Mouse (Mus musculus) hindbrain, embryonic 13.5 days (tissue): ENCODE measurements at regions not wholly inside any gene's neighbourhood (a gene's known extent, or its start where the extent isn't known, plus 50 kb on each side); places are given as distances from the start of the nearest gene placed in this dataset.

Experiments used
- ATAC-seq: fragments of 200-750 bp; cut with Nextera tagmentation; 2 replicates; pipeline ENCODE4 v1.8.0; 2017; ENCODE audit warnings: moderate TSS enrichment; ENCODE audit not compliant: low FRiP score
- H3K27ac ChIP-seq: fragments of 300-500 bp; sonication (generic); 2 replicates; pipeline ENCODE4 v1.5.1; 2015; ENCODE audit warnings: inconsistent platforms, mild to moderate bottlenecking, moderate library complexity
- H3K27me3 ChIP-seq: fragments of 300-500 bp; sonication (generic); 2 replicates; pipeline ENCODE4 v1.6.1; 2015; ENCODE audit warnings: mild to moderate bottlenecking, inconsistent platforms
- H3K36me3 ChIP-seq: fragments of 300-500 bp; sonication (generic); 2 replicates; pipeline ENCODE4 v1.6.1; 2015; ENCODE audit warnings: mild to moderate bottlenecking, inconsistent platforms
- H3K4me1 ChIP-seq: fragments of 300-500 bp; sonication (generic); replicated peaks from 2 replicates; pipeline ENCODE4 v1.6.1; 2015; ENCODE audit warnings: inconsistent platforms
- H3K4me2 ChIP-seq: fragments of 300-500 bp; sonication (generic); 2 replicates; pipeline ENCODE4 v1.6.1; 2015; ENCODE audit warnings: inconsistent platforms, mild to moderate bottlenecking, moderate library complexity
- H3K4me3 ChIP-seq: fragments of 300-500 bp; sonication (generic); 2 replicates; pipeline ENCODE4 v1.5.1; 2015; ENCODE audit warnings: mild to moderate bottlenecking, inconsistent platforms
- H3K9ac ChIP-seq: fragments of 300-500 bp; sonication (generic); 2 replicates; pipeline ENCODE4 v1.6.1; 2015; ENCODE audit warnings: mild to moderate bottlenecking, inconsistent platforms
- H3K9me3 ChIP-seq: fragments of 300-500 bp; sonication (generic); 2 replicates; pipeline ENCODE4 v1.6.1; 2016; ENCODE audit warnings: inconsistent platforms
- WGBS: fragments of 180-500 bp; shearing (Covaris S2); methylation state at CpG from one replicate; pipeline ENCODE4 v1.1.7; 2015; 5-methylcytosine and 5-hydroxymethylcytosine counted together

GRCm38 (mm10) chr14:67626181-67626580, 1617.2 kb upstream of the Gulo start:
- no peaks in the 10 kb centered on the region for H3K36me3 ChIP-seq
- ATAC-seq: no peak
- H3K4me3 ChIP-seq: no peak overlapping the region
- H3K4me2 ChIP-seq: no peak overlapping the region
- no peak overlapping the region for H3K9ac ChIP-seq
- no peak overlapping the region for H3K27ac ChIP-seq
- 92% methylated on average over 8 of the region's 8 CpGs for WGBS
- 0 out of 2 replicates have a peak, but pooled peaks cover 3% of the 10 kb centered on the region for H3K27me3 ChIP-seq
- H3K4me1 ChIP-seq: no peaks in the 10 kb centered on the region
- no peaks in the 10 kb centered on the region for H3K9me3 ChIP-seq

DNA sequence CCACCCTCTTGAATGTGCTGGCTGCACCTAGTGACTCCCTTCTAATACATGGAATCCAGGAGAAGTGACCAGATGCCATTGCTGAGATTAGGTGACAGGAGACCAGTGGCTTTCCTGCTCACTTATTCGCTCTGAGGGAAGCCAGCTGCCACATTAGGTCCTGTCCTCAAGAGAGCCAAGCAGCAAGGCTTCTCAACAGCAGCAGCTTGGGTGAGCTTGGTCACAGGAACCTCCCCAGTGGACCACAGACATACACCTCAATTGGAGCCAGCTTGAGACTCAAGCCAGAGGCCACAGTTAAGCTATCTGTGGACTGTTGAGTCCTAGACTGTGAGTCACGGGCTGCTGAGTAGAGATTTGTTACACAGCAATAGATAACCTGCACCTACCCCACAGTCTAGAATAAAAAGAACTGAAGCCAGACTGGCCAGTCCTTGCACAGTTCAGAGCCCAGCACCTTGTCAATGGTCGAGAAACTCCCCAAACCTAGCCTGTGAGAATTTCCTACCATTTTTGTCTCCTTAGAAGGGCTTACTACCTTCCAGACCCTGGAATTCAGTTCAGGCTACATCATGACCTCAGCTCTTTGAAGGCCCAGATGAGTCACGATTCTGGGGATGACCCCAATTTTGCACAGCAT, 1615.0 kb upstream of the Gulo start:
- Histone ChIP-seq H3K9me3 (no peaks in the 10 kb centered on the region), H3K4me2 (no peak overlapping the region), H3K27ac (no peak overlapping the region), H3K36me3 (no peaks in the 10 kb centered on the region), H3K4me1 (no peaks in the 10 kb centered on the region), H3K4me3 (no peak overlapping the region), H3K9ac (no peak overlapping the region), H3K27me3 (peaks cover 3% of the 10 kb centered on the region; the same call in 1 of the 2 replicates)
- ATAC-seq: no peak
- WGBS: 78% methylated on average over 4 of the region's 4 CpGs

DNA sequence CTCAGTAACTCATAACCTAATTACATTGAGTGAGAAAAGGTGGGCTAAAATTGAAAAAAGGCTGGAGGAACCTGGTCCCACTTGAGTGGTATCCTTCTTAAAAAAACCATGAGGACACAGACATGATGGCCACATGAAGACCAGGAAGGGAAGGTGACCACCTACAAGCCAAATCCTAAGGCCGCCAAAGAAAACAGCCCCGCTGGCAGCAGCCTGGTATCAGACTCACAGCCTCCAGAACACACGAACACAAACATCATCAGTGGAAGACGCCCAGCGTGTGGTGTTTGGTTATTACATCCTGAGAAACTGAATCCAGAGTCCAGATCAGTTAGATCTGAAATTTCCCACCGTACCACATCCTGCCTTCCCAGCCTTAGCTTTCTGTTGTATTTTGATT, 1613.9 kb upstream of the Gulo start:
- no peak for ATAC-seq
- 91% methylated on average over 6 of the region's 6 CpGs for WGBS
- H3K27ac ChIP-seq: no peak overlapping the region

GRCm38 (mm10) chr14:67621486-67621885, 1612.5 kb upstream of the Gulo start:
- Histone ChIP-seq H3K27me3 (peaks cover 3% of the 10 kb centered on the region; the same call in 1 of the 2 replicates), H3K4me3 (no peak overlapping the region), H3K9ac (no peak overlapping the region), H3K4me2 (no peak overlapping the region), H3K9me3 (no peaks in the 10 kb centered on the region), H3K4me1 (peaks cover 5% of the 10 kb centered on the region; the same call in 1 of the 2 replicates), H3K36me3 (no peaks in the 10 kb centered on the region), H3K27ac (no peak overlapping the region)
- no peak for ATAC-seq
- 86% methylated on average over 2 of the region's 2 CpGs for WGBS

More for the DNA sequence above, 1613.9 kb upstream of the Gulo start:
- H3K27me3 ChIP-seq: peaks cover 3% of the 10 kb centered on the region; the same call in 1 of the 2 replicates
- H3K9ac ChIP-seq: no peak overlapping the region
- no peaks in the 10 kb centered on the region for H3K36me3 ChIP-seq
- H3K4me1 ChIP-seq: no peaks in the 10 kb centered on the region
- H3K4me2 ChIP-seq: no peak overlapping the region
- no peaks in the 10 kb centered on the region for H3K9me3 ChIP-seq
- no peak overlapping the region for H3K4me3 ChIP-seq

- Histone ChIP-seq H3K4me2 (no peak overlapping the region), H3K4me3 (no peak overlapping the region), H3K4me1 (peaks cover 6% of the 10 kb centered on the region; the same call in 1 of the 2 replicates), H3K27me3 (peaks cover 3% of the 10 kb centered on the region; the same call in 1 of the 2 replicates), H3K36me3 (no peaks in the 10 kb centered on the region), H3K27ac (no peak overlapping the region), H3K9ac (no peak overlapping the region), H3K9me3 (no peaks in the 10 kb centered on the region)
- 50% methylated on average over 4 of the region's 4 CpGs for WGBS
- ATAC-seq: no peak
These were observed 1612.0 kb upstream of the Gulo start for GRCm38 (mm10) chr14:67620854-67621476.

DNA sequence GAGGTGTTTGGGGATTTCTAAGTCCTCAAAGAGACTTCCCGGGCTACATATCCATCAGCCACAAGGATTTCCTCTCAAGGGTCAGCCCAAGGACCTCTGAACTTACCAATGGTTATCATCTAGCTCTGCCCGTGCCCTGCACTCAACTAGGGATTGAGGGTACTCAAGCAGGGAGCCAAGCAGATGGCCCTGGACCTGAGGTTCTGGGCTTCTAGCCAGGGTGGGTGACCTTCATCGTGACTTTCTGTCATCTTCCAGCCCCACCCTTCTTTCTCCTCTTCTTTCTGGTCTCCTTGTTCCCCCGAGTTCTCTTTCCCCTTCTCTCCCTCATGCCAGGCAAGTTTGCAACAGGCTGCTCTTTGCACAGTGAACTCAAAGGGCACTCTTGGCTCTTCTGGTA, 1610.6 kb upstream of the Gulo start:
- ATAC-seq: no peak
- Histone ChIP-seq H3K36me3 (no peaks in the 10 kb centered on the region), H3K9me3 (no peaks in the 10 kb centered on the region), H3K9ac (no peak overlapping the region), H3K27ac (no peak overlapping the region), H3K4me1 (peaks cover 11% of the 10 kb centered on the region), H3K4me3 (no peak overlapping the region), H3K27me3 (peaks cover 3% of the 10 kb centered on the region), H3K4me2 (no peak overlapping the region)
- 83% methylated on average over 4 of the region's 4 CpGs for WGBS

DNA sequence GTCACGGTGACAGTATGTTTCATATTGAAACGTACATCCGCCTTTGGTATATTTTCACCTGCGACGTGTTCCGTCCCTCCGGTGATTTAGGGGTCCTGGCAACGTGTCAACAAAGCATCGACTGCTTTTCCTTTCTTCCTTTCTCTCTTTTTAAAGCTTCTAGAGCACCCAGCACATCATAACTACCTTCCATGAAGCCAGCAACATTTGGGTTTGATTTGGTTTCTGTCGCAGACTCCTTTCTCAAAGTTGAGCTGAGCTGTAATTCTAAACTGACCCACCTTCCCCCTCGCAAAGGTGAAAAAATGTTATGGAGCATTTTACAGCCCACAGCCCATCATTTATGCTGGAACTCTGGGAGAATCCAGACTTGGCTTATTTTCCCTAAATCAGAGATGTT, 1605.4 kb upstream of the Gulo start:
- Histone ChIP-seq H3K36me3 (no peaks in the 10 kb centered on the region), H3K9ac (no peak overlapping the region), H3K27me3 (peaks cover 7% of the 10 kb centered on the region), H3K4me1 (peaks cover 35% of the 10 kb centered on the region), H3K9me3 (no peaks in the 10 kb centered on the region), H3K4me2 (no peak overlapping the region), H3K4me3 (no peak overlapping the region), H3K27ac (no peak overlapping the region)
- WGBS: 87% methylated on average over 11 of the region's 11 CpGs
- no peak for ATAC-seq

DNA sequence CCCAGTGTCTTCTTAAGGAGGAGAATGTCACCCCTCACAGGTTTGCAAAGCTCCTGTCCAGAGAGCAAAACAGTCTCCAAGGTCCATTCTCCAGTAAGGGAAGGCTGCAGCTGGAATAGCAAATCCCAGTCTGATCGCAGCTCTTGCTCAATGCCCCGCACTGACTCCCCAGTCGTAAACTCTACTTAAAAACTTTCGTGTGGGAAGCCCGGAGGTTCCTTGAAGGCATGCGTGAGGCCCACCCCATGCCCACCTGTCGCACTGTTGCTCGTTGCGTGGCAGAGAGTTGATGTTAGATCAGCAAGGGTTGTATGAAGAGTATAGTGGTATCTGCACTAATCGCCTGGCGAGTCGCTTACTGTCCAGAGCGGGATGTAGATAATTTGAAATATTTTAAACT, 1604.7 kb upstream of the Gulo start:
- 0 out of 2 replicates have a peak overlapping the region, but pooled peaks have one; percentile 28 for H3K4me2 ChIP-seq
- H3K36me3 ChIP-seq: no peaks in the 10 kb centered on the region
- H3K9me3 ChIP-seq: no peaks in the 10 kb centered on the region
- peaks cover 35% of the 10 kb centered on the region for H3K4me1 ChIP-seq
- no peak overlapping the region for H3K9ac ChIP-seq
- peaks cover 7% of the 10 kb centered on the region for H3K27me3 ChIP-seq
- no peak for ATAC-seq
- H3K4me3 ChIP-seq: no peak overlapping the region
- no peak overlapping the region for H3K27ac ChIP-seq
- 82% methylated on average over 13 of the region's 13 CpGs for WGBS

DNA sequence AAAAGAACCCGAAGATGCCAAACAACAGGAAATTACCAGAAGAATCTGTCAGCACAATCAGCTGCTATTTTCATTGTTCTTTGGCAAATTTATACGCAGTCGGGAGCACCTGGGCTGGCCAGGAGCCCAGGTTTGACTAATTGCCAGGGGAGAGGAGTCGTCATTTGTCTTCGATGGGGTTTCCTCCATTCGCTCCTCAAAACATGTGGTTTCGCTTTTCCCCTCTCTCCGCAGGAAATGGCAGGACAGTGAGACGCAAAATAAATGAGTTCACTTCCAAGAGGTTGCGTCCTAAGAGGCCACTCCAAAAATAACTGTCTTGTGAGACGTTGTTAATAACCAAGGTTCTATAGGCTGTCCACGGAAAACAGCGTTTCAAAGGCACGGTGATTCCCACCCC, 1604.2 kb upstream of the Gulo start:
- Histone ChIP-seq H3K9ac (no peak overlapping the region), H3K9me3 (no peaks in the 10 kb centered on the region), H3K4me2 (0 out of 2 replicates have a peak overlapping the region, but pooled peaks have one; percentile 28), H3K4me3 (no peak overlapping the region), H3K27me3 (peaks cover 7% of the 10 kb centered on the region), H3K27ac (no peak overlapping the region), H3K4me1 (peaks cover 39% of the 10 kb centered on the region), H3K36me3 (no peaks in the 10 kb centered on the region)
- ATAC-seq: no peak
- 47% methylated on average over 14 of the region's 14 CpGs for WGBS

- no peak for ATAC-seq
- peaks cover 42% of the 10 kb centered on the region for H3K4me1 ChIP-seq
- peaks cover 7% of the 10 kb centered on the region for H3K27me3 ChIP-seq
- 36% methylated on average over 4 of the region's 4 CpGs for WGBS
- H3K4me2 ChIP-seq: no peak overlapping the region
- no peaks in the 10 kb centered on the region for H3K36me3 ChIP-seq
- no peak overlapping the region for H3K27ac ChIP-seq
- H3K4me3 ChIP-seq: no peak overlapping the region
- H3K9me3 ChIP-seq: no peaks in the 10 kb centered on the region
- no peak overlapping the region for H3K9ac ChIP-seq
These were observed 1603.5 kb upstream of the Gulo start for GRCm38 (mm10) chr14:67612471-67612870.

DNA sequence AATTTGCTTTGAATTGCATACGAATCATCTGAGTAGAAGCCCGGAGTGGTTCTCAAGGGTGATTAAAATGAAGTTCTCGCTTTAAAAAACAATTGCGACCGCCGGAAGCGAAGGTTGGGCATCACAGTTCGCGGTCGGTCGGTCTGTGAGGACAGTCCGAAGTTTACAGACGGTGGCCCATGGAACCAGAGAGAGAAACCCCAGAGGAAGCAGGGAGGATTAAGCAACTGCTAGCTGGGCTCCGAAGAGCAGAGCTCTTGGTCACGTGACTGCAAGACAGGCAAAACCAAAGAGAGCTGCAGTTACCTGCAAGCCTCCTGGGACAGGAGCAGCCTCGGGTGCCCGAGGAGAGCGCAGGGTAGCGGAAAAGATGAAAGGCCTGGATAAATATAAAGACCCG, 1599.3 kb upstream of the Gulo start:
- Histone ChIP-seq H3K9me3 (no peaks in the 10 kb centered on the region), H3K27ac (no peak overlapping the region), H3K36me3 (no peaks in the 10 kb centered on the region), H3K4me1 (peaks cover 25% of the 10 kb centered on the region), H3K4me3 (peak overlapping the region; percentile 24), H3K4me2 (peak overlapping the region; percentile 49), H3K27me3 (peaks cover 13% of the 10 kb centered on the region), H3K9ac (no peak overlapping the region)
- no peak for ATAC-seq
- WGBS: 21% methylated on average over 20 of the region's 20 CpGs

DNA sequence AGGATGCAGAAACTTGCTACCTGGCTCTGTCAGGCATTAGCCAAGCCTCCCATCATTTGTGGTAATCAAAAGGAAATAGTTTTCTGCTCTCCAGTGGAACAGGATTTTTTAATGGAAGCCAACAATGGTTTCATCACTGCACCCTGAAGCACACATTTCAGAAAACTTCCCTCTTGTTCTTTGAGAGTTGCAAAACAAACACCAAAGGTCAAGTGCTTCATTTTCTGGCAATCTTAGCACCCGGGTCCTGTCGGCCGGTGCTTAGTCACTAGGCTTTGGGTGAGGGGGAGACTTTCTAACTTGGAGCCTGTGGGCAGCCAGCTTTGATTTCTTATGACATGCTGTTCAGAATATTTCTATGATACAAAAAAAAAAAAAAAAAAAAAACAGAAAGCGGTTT, 1594.0 kb upstream of the Gulo start:
- no peaks in the 10 kb centered on the region for H3K9me3 ChIP-seq
- H3K9ac ChIP-seq: no peak overlapping the region
- peaks cover 18% of the 10 kb centered on the region for H3K27me3 ChIP-seq
- 84% methylated on average over 4 of the region's 4 CpGs for WGBS
- peaks cover under 1% of the 10 kb centered on the region; the same call in 1 of the 2 replicates for H3K4me1 ChIP-seq
- no peak for ATAC-seq
- H3K36me3 ChIP-seq: no peaks in the 10 kb centered on the region
- no peak overlapping the region for H3K27ac ChIP-seq
- no peak overlapping the region for H3K4me3 ChIP-seq
- no peak overlapping the region for H3K4me2 ChIP-seq

GRCm38 (mm10) chr14:67599734-67600133, 1590.7 kb upstream of the Gulo start:
- Histone ChIP-seq H3K27ac (no peak overlapping the region), H3K4me3 (no peak overlapping the region), H3K9me3 (no peaks in the 10 kb centered on the region), H3K9ac (no peak overlapping the region), H3K27me3 (peaks cover 11% of the 10 kb centered on the region), H3K36me3 (no peaks in the 10 kb centered on the region), H3K4me2 (no peak overlapping the region), H3K4me1 (no peaks in the 10 kb centered on the region)
- 24% methylated on average over 4 of the region's 4 CpGs for WGBS
- ATAC-seq: no peak
